Mouse (Mus musculus) ES-E14 (cell line): ENCODE results near the gene Pkdcc. TPM values are rescaled to one million over a fixed set of nuclear protein-coding genes. Genes with fewer than 3 reads are reported as not detected.
A peak's percentile ranks its signal among the peaks of the same experiment; 100 is the strongest.

Source experiments
- DNase-seq: peaks from one replicate; pipeline ENCODE4 v3.0.0-alpha.2; 2013; ENCODE audit warnings: low read depth, low spot score
- H3K27ac ChIP-seq: 2 replicates; pipeline ENCODE4 v1.5.1; 2012; ENCODE audit warnings: low read depth, mild to moderate bottlenecking, low read length, moderate library complexity, mixed read lengths; ENCODE audit not compliant: poor library complexity, insufficient read depth, severe bottlenecking
- H3K36me3 ChIP-seq: 2 replicates; pipeline ENCODE4 v1.6.1; 2012; ENCODE audit warnings: mild to moderate bottlenecking, low read length, moderate library complexity, mixed read lengths; ENCODE audit not compliant: control insufficient read depth, poor library complexity, insufficient read depth, severe bottlenecking
- H3K4me1 ChIP-seq, 2 experiments: fragments of 150-350 bp in 1 of 2; sonication (generic) in 1 of 2; 2 replicates each; pipeline ENCODE4 v1.6.1; 2012; ENCODE audit warnings: low read length in 2 of 2, mild to moderate bottlenecking in 1 of 2, mixed read lengths in 1 of 2; ENCODE audit not compliant: control insufficient read depth in 2 of 2, insufficient read depth in 2 of 2, poor library complexity in 1 of 2
- H3K4me3 ChIP-seq, 2 experiments: fragments of 150-350 bp in 1 of 2; sonication (generic) in 1 of 2; 2 replicates each; pipeline ENCODE4 v1.5.1; 2012; ENCODE audit warnings: low read length in 2 of 2, low read depth in 1 of 2, mild to moderate bottlenecking in 1 of 2, mixed read lengths in 1 of 2; ENCODE audit not compliant: insufficient read depth in 1 of 2, poor library complexity in 1 of 2, severe bottlenecking in 1 of 2
- H3K9ac ChIP-seq: 2 replicates; pipeline ENCODE4 v1.6.1; 2012; ENCODE audit warnings: low read depth, mild to moderate bottlenecking, low read length, mixed read lengths; ENCODE audit not compliant: poor library complexity, insufficient read depth, severe bottlenecking
- H3K9me3 ChIP-seq: fragments of 150-350 bp; sonication (generic); 2 replicates; pipeline ENCODE4 v1.6.1; 2012; ENCODE audit warnings: low read depth, mild to moderate bottlenecking, low read length; ENCODE audit not compliant: control insufficient read depth, insufficient read depth
- CHD2 ChIP-seq: IDR thresholded peaks from 2 replicates; pipeline ENCODE4 v1.6.1; 2014; ENCODE audit warnings: mild to moderate bottlenecking, low read depth, low read length, inconsistent platforms
- HCFC1 ChIP-seq: IDR thresholded peaks from 2 replicates; pipeline ENCODE4 v1.6.1; 2012; ENCODE audit warnings: low read length, inconsistent platforms, borderline replicate concordance; ENCODE audit not compliant: insufficient read depth
- MAFK ChIP-seq: IDR thresholded peaks from 2 replicates; pipeline ENCODE4 v1.6.1; 2014; ENCODE audit warnings: mild to moderate bottlenecking, low read depth, low read length, inconsistent platforms; ENCODE audit not compliant: insufficient read depth
- ZC3H11A ChIP-seq: IDR thresholded peaks from 2 replicates; pipeline ENCODE4 v1.6.1; 2012; ENCODE audit warnings: low read depth, mild to moderate bottlenecking, inconsistent platforms, low read length, borderline replicate concordance
- ZNF384 ChIP-seq: IDR thresholded peaks from 2 replicates; pipeline ENCODE4 v1.6.1; 2012; ENCODE audit warnings: low read depth, low read length, inconsistent platforms
- in situ Hi-C, 2 experiments: fragments of 600-800 bp; cut with MboI; formaldehyde crosslinking; loops; one replicate each; pipeline ENCODE4 v1.15.1; 2025; ENCODE audit warnings: low sequenced_read_pairs in 2 of 2, inconsistent platforms in 1 of 2; ENCODE audit not compliant: unreplicated experiment in 2 of 2
- total RNA-seq: library from RNA; depleted of rRNA; stranded (reverse); fragments of 300-350 nt; gene quantifications from 2 replicates; pipeline ENCODE4 v1.2.3, GENCODE M21; 2012; rRNA removed

Gene Pkdcc
- total RNA-seq, 1 experiment = 39.1 TPM

GRCm38 (mm10) chr17:83272641-83273040 lies 57.5 kb downstream of the Pkdcc start:
- no peak overlapping the region for H3K4me3 ChIP-seq
- H3K27ac ChIP-seq = no peak overlapping the region
- DNase-seq = no peak
- H3K4me1 ChIP-seq = peaks cover 0 to 20% of the 10 kb centered on the region in 2 experiments; a peak in 2 of 4 replicates
- H3K9me3 ChIP-seq = no peaks in the 10 kb centered on the region
- no peak overlapping the region for H3K9ac ChIP-seq
- H3K36me3 ChIP-seq = no peaks in the 10 kb centered on the region
- TF ChIP-seq CHD2 (no peak), MAFK (no peak), HCFC1 (no peak), ZC3H11A (no peak), ZNF384 (no peak)
- in situ Hi-C loops = loop anchor here in 1 of 2 experiments (10.0 kb wide), 2 partner anchors 342 to 582 kb away; no protein-coding TSS in a partner anchor

- Histone ChIP-seq H3K36me3 (no peaks in the 10 kb centered on the region), H3K4me3 (peak overlapping the region; percentile 38 to 47; a peak in 2 of 4 replicates), H3K4me1 (peaks cover 2 to 20% of the 10 kb centered on the region in 2 experiments; a peak in 2 of 4 replicates), H3K9ac (0 out of 2 replicates have a peak overlapping the region, but pooled peaks have one; percentile 7), H3K27ac (no peak overlapping the region), H3K9me3 (no peaks in the 10 kb centered on the region)
- no peak for TF ChIP-seq MAFK
- TF ChIP-seq ZNF384 = no peak
- TF ChIP-seq ZC3H11A = no peak
- TF ChIP-seq HCFC1 = no peak
- TF ChIP-seq CHD2 = no peak
- no peak for DNase-seq
- in situ Hi-C loops = loop anchor here in 1 of 2 experiments (10.0 kb wide), 2 partner anchors 341 to 581 kb away; no protein-coding TSS in a partner anchor
Observed at GRCm38 (mm10) chr17:83273636-83274035, 58.5 kb downstream of the Pkdcc start.

- no peak for DNase-seq
- Histone ChIP-seq H3K27ac (no peak overlapping the region), H3K36me3 (no peaks in the 10 kb centered on the region), H3K4me3 (no peak overlapping the region), H3K9ac (no peak overlapping the region), H3K9me3 (no peaks in the 10 kb centered on the region), H3K4me1 (peaks cover 2 to 20% of the 10 kb centered on the region in 2 experiments; a peak in 2 of 4 replicates)
- TF ChIP-seq MAFK = no peak
- TF ChIP-seq ZNF384 = no peak
- TF ChIP-seq ZC3H11A = no peak
- TF ChIP-seq HCFC1 = no peak
- TF ChIP-seq CHD2 = no peak
- in situ Hi-C loops = loop anchor here in 1 of 2 experiments (10.0 kb wide), 2 partner anchors 341 to 581 kb away; no protein-coding TSS in a partner anchor
Observed at GRCm38 (mm10) chr17:83274101-83274500, 59.0 kb downstream of the Pkdcc start.

Other genes starting within 250 kb of the Pkdcc start
- 39.5 and 43.0 TPM in 2 replicates for gene Eml4, start 135.6 kb downstream of the Pkdcc start, total RNA-seq